In the genomic region with DNA sequence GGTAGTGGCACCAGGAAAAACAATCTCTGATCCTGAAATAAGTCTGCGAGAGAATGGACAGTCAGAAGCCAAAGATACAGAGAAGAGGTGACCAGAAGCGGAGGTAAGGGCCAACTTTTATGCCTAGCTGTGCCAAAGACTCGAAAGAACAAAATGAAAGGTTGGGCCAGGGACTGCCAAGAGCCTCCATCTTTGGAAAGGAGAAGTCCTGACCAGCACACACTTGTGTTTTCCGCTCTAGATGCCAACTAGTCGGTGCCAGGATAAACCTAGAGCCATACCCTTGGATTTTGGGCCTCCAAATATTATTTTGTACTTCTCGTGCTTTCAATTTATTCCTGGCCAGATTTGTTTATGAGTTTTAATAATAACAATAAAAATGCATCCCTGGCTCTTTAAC, we compare ENCODE assay signal across 7 mouse cellular contexts. TPM values are rescaled to one million over a fixed set of nuclear protein-coding genes. Genes with fewer than 3 reads are reported as not detected.
DNase-seq lines count a peak whose midpoint lies in the region; TF ChIP-seq lines count a peak whose summit lies in the region.

No protein-coding gene starts in this region.

- H3K79me2 ChIP-seq in macrophage (ENCODE audit: inconsistent target): peaks cover 100% of the 10 kb centered on the region

- no peak overlapping the region for H3K4me3 ChIP-seq in bone marrow macrophage, adult 2 months (ENCODE audit: insufficient read depth, low read length)
- H3K4me3 ChIP-seq in macrophage (ENCODE audit: inconsistent target): no peak overlapping the region

- intact Hi-C loops in heart, postnatal 10 days (cut with DNase I): loop anchor here (2.0 kb wide), 1 partner anchor 22 kb away; no protein-coding TSS in a partner anchor

- peak; percentile 52 to 59 for DNase-seq in cerebellum, postnatal 10 days
- peak; percentile 43 to 50 for DNase-seq in heart, postnatal 10 days
- DNase-seq in gastrocnemius, adult 8-10 months (ENCODE audit: low spot score in 2 of 2): no peak
- no peak for DNase-seq in embryo, embryonic 10 days (ENCODE audit: low spot score)
- no peak for DNase-seq in spleen, postnatal 10 days (ENCODE audit: low spot score in 2 of 2)

- TF ChIP-seq CTCF in bone marrow macrophage, adult 2 months (IDR thresholded peaks at IDR 0.05; ENCODE audit: low read depth, low read length): no peak

- 0 out of 2 replicates have a peak overlapping the region, but pooled peaks have one; percentile 4 for H3K27ac ChIP-seq in bone marrow macrophage, adult 2 months (ENCODE audit: insufficient read depth, low read depth, low read length)
- H3K27ac ChIP-seq in macrophage: peak overlapping the region; percentile 73; the same call in 1 of the 2 replicates

- peaks cover 53% of the 10 kb centered on the region for H3K4me1 ChIP-seq in bone marrow macrophage, adult 2 months (ENCODE audit: control insufficient read depth, insufficient read depth, low read length)

- WGBS in macrophage (ENCODE audit: missing documents): 54% methylated on average over 6 of the region's 6 CpGs

- TF ChIP-seq POLR2A in bone marrow macrophage, adult 2 months (IDR thresholded peaks at IDR 0.05; ENCODE audit: borderline replicate concordance, low read depth, low read length): no peak

- H3K36me3 ChIP-seq in macrophage (ENCODE audit: inconsistent target): peaks cover 5% of the 10 kb centered on the region; the same call in 1 of the 2 replicates

RNA-seq across cellular contexts. Expression of a gene that starts 27.6 kb away (rescaled TPM):
- 58.7 and 61.1 TPM in 2 replicates for polyA plus RNA-seq in bone marrow macrophage, adult 2 months (2012; ENCODE audit: insufficient read depth, insufficient read length, missing spikeins)
- 10 to 100 TPM; 55.3 to 61.9 TPM for total RNA-seq in heart, postnatal 10 days (2021)
- total RNA-seq in macrophage (2018; cell fraction: chromatin; rRNA removed): 100 to 1,000 TPM in 19 of 26 experiments, 10 to 100 TPM in 7; 28.1 to 299 (median 129) TPM
- total RNA-seq in macrophage (2018; cell fraction: cytosol; rRNA removed): 10 to 100 TPM; 27.8 to 61.2 (median 49.8) TPM
- total RNA-seq in macrophage (2018; cell fraction: nucleus; rRNA removed): 100 to 1,000 TPM in 11 of 26 experiments, 10 to 100 TPM in 15; 30.5 to 188 (median 96.9) TPM
- 24.4 to 30.0 TPM (median 27.9 TPM) in 3 replicates for polyA plus RNA-seq in macrophage (2018)
- total RNA-seq in gastrocnemius, adult 8-10 months (2022): 10 to 100 TPM; 23.3 to 27.5 (median 26.0) TPM

RNA-seq across cellular contexts. Expression of a gene that starts 56.6 kb away (rescaled TPM):
- 15.5 and 16.6 TPM in 2 replicates for polyA plus RNA-seq in bone marrow macrophage, adult 2 months (2012; ENCODE audit: insufficient read depth, insufficient read length, missing spikeins)
- 10 to 100 TPM in 1 of 2 experiments, 1 to 10 TPM in 1; 8.6 to 11.2 TPM for total RNA-seq in heart, postnatal 10 days (2021)
- total RNA-seq in macrophage (2018; cell fraction: chromatin; rRNA removed): 10 to 100 TPM; 11.7 to 99.4 (median 23.3) TPM
- total RNA-seq in macrophage (2018; cell fraction: cytosol; rRNA removed): 10 to 100 TPM in 21 of 26 experiments, 1 to 10 TPM in 5; 7.2 to 20.6 (median 13.0) TPM
- 10 to 100 TPM; 16.8 to 80.0 (median 28.9) TPM for total RNA-seq in macrophage (2018; cell fraction: nucleus; rRNA removed)
- 3.4 to 11.0 TPM (median 7.7 TPM) in 3 replicates for polyA plus RNA-seq in macrophage (2018)
- total RNA-seq in gastrocnemius, adult 8-10 months (2022): 10 to 100 TPM; 12.3 to 16.0 (median 12.5) TPM

Comparison
In these comparisons a context has a peak if more than half of its experiments do, and no peak if none do; other contexts are left out.
1. DNase-seq: peak in cerebellum, postnatal 10 days (2 of 2) and heart, postnatal 10 days (2 of 2); none in gastrocnemius, adult 8-10 months (0 of 2), embryo, embryonic 10 days (single experiment) and spleen, postnatal 10 days (0 of 2).